Comparison of ENCODE assay signal across 12 mouse cellular contexts in genomic region chr13:102746803-102747561, GRCm38 (mm10). TPM values are rescaled to one million over a fixed set of nuclear protein-coding genes. Genes with fewer than 3 reads are reported as not detected.
DNase-seq lines count a peak whose midpoint lies in the region; ATAC-seq and TF ChIP-seq lines count a peak whose summit lies in the region.
"Had no signal": no experiment of that assay in that cellular context is flagged by ENCODE, and none has a peak within 500 bp of the region (broad histone marks: within the 10 kb centered on the region; RNA-seq: fewer than 3 reads in every experiment).

No protein-coding gene starts in this region.

- no peak for TF ChIP-seq CTCF in left cerebral cortex, adult 2 months (IDR thresholded peaks at IDR 0.05)
- no peak for TF ChIP-seq CTCF in olfactory bulb, adult 2 months (IDR thresholded peaks at IDR 0.05; ENCODE audit: insufficient read depth, low read depth, low read length)

- H3K4me2 ChIP-seq in forebrain, embryonic 16.5 days (ENCODE audit: low read length), result no peak overlapping the region
- no peak overlapping the region for H3K4me2 ChIP-seq in forebrain, embryonic 13.5 days
- H3K4me2 ChIP-seq in hindbrain, embryonic 12.5 days (replicated peaks), result no peak overlapping the region

- 77% methylated on average over 17 of the region's 17 CpGs for WGBS in forebrain, embryonic 16.5 days
- 86% methylated on average over 17 of the region's 17 CpGs for WGBS in forebrain, embryonic 13.5 days
- WGBS in olfactory bulb, adult 2 months, result 26% methylated on average over 17 of the region's 17 CpGs
- 92% methylated on average over 17 of the region's 17 CpGs for WGBS in hindbrain, embryonic 12.5 days

- TF ChIP-seq POLR2A in olfactory bulb, adult 2 months (IDR thresholded peaks at IDR 0.05; ENCODE audit: insufficient read depth, low read depth, low read length), result no peak

- H3K27ac ChIP-seq in forebrain, embryonic 16.5 days (ENCODE audit: low read length), result no peak overlapping the region
- no peak overlapping the region for H3K27ac ChIP-seq in forebrain, embryonic 13.5 days
- peak overlapping the region; percentile 77 for H3K27ac ChIP-seq in left cerebral cortex, adult 2 months
- H3K27ac ChIP-seq in olfactory bulb, adult 2 months (ENCODE audit: insufficient read depth, low read depth, low read length), result peak overlapping the region; percentile 89
- H3K27ac ChIP-seq in hindbrain, embryonic 12.5 days, result no peak overlapping the region

- peak; percentile 19; the same call in 1 of the 2 replicates for ATAC-seq in forebrain, embryonic 16.5 days
- no peak for ATAC-seq in forebrain, embryonic 13.5 days
- no peak for ATAC-seq in hindbrain, embryonic 12.5 days (ENCODE audit: low FRiP score)
- ATAC-seq: intestine, postnatal 0 days; midbrain, embryonic 16.5 days had no signal

- H3K36me3 ChIP-seq in forebrain, embryonic 16.5 days (ENCODE audit: control insufficient read depth, insufficient read depth), result no peaks in the 10 kb centered on the region
- H3K36me3 ChIP-seq in forebrain, embryonic 13.5 days (ENCODE audit: poor library complexity, severe bottlenecking), result peaks cover 19% of the 10 kb centered on the region
- peaks cover 25% of the 10 kb centered on the region; the same call in 1 of the 2 replicates for H3K36me3 ChIP-seq in hindbrain, embryonic 12.5 days

- peak; percentile 65 for DNase-seq in right cerebral cortex, adult 18-20 months
- DNase-seq in right cerebral cortex, postnatal 4 days, result no peak
- DNase-seq in left cerebral cortex, adult 2 months (ENCODE audit: extremely low spot score in 1 of 2, low spot score in 2 of 2), result peak in 1 of 2 experiments; percentile 49
- no peak for DNase-seq in spleen, postnatal 10 days (ENCODE audit: low spot score in 2 of 2)
- DNase-seq: B cell, adult 2 months; heart, postnatal 14 days had no signal

- H3K4me1 ChIP-seq in forebrain, embryonic 16.5 days (replicated peaks; ENCODE audit: control insufficient read depth, insufficient read depth, low read length), result no peaks in the 10 kb centered on the region; the same call in 1 of the 2 replicates
- no peaks in the 10 kb centered on the region for H3K4me1 ChIP-seq in forebrain, embryonic 13.5 days
- peaks cover 25% of the 10 kb centered on the region for H3K4me1 ChIP-seq in olfactory bulb, adult 2 months (ENCODE audit: control insufficient read depth, insufficient read depth, low read length)
- H3K4me1 ChIP-seq in hindbrain, embryonic 12.5 days, result no peaks in the 10 kb centered on the region

- no peak overlapping the region for H3K4me3 ChIP-seq in forebrain, embryonic 16.5 days (replicated peaks; ENCODE audit: low read length)
- H3K4me3 ChIP-seq in forebrain, embryonic 13.5 days, result no peak overlapping the region
- no peak overlapping the region for H3K4me3 ChIP-seq in left cerebral cortex, adult 2 months
- no peak overlapping the region for H3K4me3 ChIP-seq in olfactory bulb, adult 2 months (ENCODE audit: insufficient read depth, low read depth, low read length)
- no peak overlapping the region for H3K4me3 ChIP-seq in hindbrain, embryonic 12.5 days

- no peaks in the 10 kb centered on the region for H3K27me3 ChIP-seq in forebrain, embryonic 16.5 days (replicated peaks; ENCODE audit: control insufficient read depth, insufficient read depth, low read length)
- H3K27me3 ChIP-seq in forebrain, embryonic 13.5 days, result no peaks in the 10 kb centered on the region
- no peaks in the 10 kb centered on the region for H3K27me3 ChIP-seq in hindbrain, embryonic 12.5 days

- no peaks in the 10 kb centered on the region for H3K9me3 ChIP-seq in forebrain, embryonic 16.5 days (ENCODE audit: control insufficient read depth, low read length)
- no peaks in the 10 kb centered on the region for H3K9me3 ChIP-seq in forebrain, embryonic 13.5 days (replicated peaks)
- H3K9me3 ChIP-seq in hindbrain, embryonic 12.5 days (replicated peaks), result no peaks in the 10 kb centered on the region

- no peak overlapping the region for H3K9ac ChIP-seq in forebrain, embryonic 16.5 days (replicated peaks; ENCODE audit: low read depth, low read length)
- H3K9ac ChIP-seq in forebrain, embryonic 13.5 days, result no peak overlapping the region
- no peak overlapping the region for H3K9ac ChIP-seq in hindbrain, embryonic 12.5 days

- intact Hi-C loops in left cerebral cortex, adult 2 months (cut with DNase I), result loop anchor here (5.0 kb wide), 3 partner anchors 130 to 835 kb away; no protein-coding TSS in a partner anchor

RNA-seq across cellular contexts. Expression of gene Cd180, which starts 53.6 kb away (rescaled TPM):
- polyA plus RNA-seq in forebrain, embryonic 16.5 days (2015; fragmentation: Nextera tagmentation; extraction: Ambion mirVana), result 0.23 and 0.39 TPM in 2 replicates
- polyA plus RNA-seq in forebrain, embryonic 13.5 days (2015; fragmentation: Nextera tagmentation; extraction: Ambion mirVana), result 0.38 and 0.40 TPM in 2 replicates
- 1 to 10 TPM; 1.6 to 2.2 TPM for total RNA-seq in left cerebral cortex, adult 2 months (2021)
- polyA plus RNA-seq in olfactory bulb, adult 2 months (2012; ENCODE audit: insufficient read depth, insufficient read length, low replicate concordance, missing spikeins), result not detected in 2 replicates
- 0.44 and 0.79 TPM in 2 replicates for polyA plus RNA-seq in hindbrain, embryonic 12.5 days (2016; fragmentation: Nextera tagmentation; extraction: Ambion mirVana)

Comparison
In these comparisons a context has a peak if more than half of its experiments do, and no peak if none do; other contexts are left out.
1. H3K27ac ChIP-seq: peak in left cerebral cortex, adult 2 months (single experiment) and olfactory bulb, adult 2 months (single experiment); none in forebrain, embryonic 16.5 days (single experiment), forebrain, embryonic 13.5 days (single experiment) and hindbrain, embryonic 12.5 days (single experiment).